Mouse (Mus musculus) activated CD4-positive, CD25-positive, alpha-beta regulatory T cell, adult 4 months (primary cell): Measurements from ENCODE around the gene Hist2h2ab. TPM values are rescaled to one million over a fixed set of nuclear protein-coding genes. Genes with fewer than 3 reads are reported as not detected.
A peak's percentile ranks its signal among the peaks of the same experiment; 100 is the strongest.
"Not testable (repeated sequence)": the region's sequence is repeated elsewhere in the genome, so short reads cannot be mapped to it uniquely, and the experiment has no call there.

Experiments
- ATAC-seq: one replicate; pipeline ENCODE4 v1.8.0; 2017
- polyA plus RNA-seq, 2 experiments: library from polyadenylated mRNA; unstranded; fragments of 100-300 nt; shearing (Covaris generic); gene quantifications; one replicate each; pipeline ENCODE4 v1.2.1; 2017

Hist2h2ab gene
- 1 to 10 TPM in 1 of 2 experiments, not detected in 1; 1.3 TPM for polyA plus RNA-seq

GRCm38 (mm10) chr3:96219661-96220130 lies at the start of gene Hist2h2ab, which contains the start of gene Bola1:
Gene Hist2h2ab, plus strand, starts transcription at chr3:96219865.
Gene Bola1, minus strand, starts transcription at chr3:96219709.
- ATAC-seq, result peak; percentile 70

GRCm38 (mm10) chr3:96170276-96170675 lies 49.4 kb upstream of the Hist2h2ab start:
- no peak for ATAC-seq

GRCm38 (mm10) chr3:96170976-96171545 lies 48.6 kb upstream of the Hist2h2ab start:
- ATAC-seq, result no peak

GRCm38 (mm10) chr3:96171583-96172196 lies 48.0 kb upstream of the Hist2h2ab start:
- peak; percentile 5 for ATAC-seq

- peak; percentile 98 for ATAC-seq
Observed at GRCm38 (mm10) chr3:96172197-96173178, 47.2 kb upstream of the Hist2h2ab start, which contains the start of gene Sf3b4. Gene Sf3b4, plus strand, starts transcription at chr3:96172332.

GRCm38 (mm10) chr3:96173185-96173584 lies 46.5 kb upstream of the Hist2h2ab start:
- ATAC-seq, result no peak

- ATAC-seq, result not testable (repeated sequence)
Observed at GRCm38 (mm10) chr3:96174042-96174441, 45.6 kb upstream of the Hist2h2ab start.

- ATAC-seq, result no peak
Observed at GRCm38 (mm10) chr3:96175251-96175650, 44.4 kb upstream of the Hist2h2ab start.

GRCm38 (mm10) chr3:96178427-96178826 lies 41.2 kb upstream of the Hist2h2ab start:
- no peak for ATAC-seq

GRCm38 (mm10) chr3:96178902-96179301 lies 40.8 kb upstream of the Hist2h2ab start:
- ATAC-seq, result no peak

GRCm38 (mm10) chr3:96179531-96179930 lies 40.1 kb upstream of the Hist2h2ab start:
- no peak for ATAC-seq

- ATAC-seq, result peak; percentile 75
Observed at GRCm38 (mm10) chr3:96180727-96181477, 38.8 kb upstream of the Hist2h2ab start, which contains the start of gene Sv2a. Gene Sv2a, plus strand, starts transcription at chr3:96181151.

GRCm38 (mm10) chr3:96181510-96182381 lies 37.9 kb upstream of the Hist2h2ab start:
- ATAC-seq, result no peak

- ATAC-seq, result no peak
Observed at GRCm38 (mm10) chr3:96182382-96182776, 37.3 kb upstream of the Hist2h2ab start.

- ATAC-seq, result no peak
Observed at GRCm38 (mm10) chr3:96192977-96193376, 26.7 kb upstream of the Hist2h2ab start.

- peak; percentile 6 for ATAC-seq
Observed at GRCm38 (mm10) chr3:96194966-96195365, 24.7 kb upstream of the Hist2h2ab start.

GRCm38 (mm10) chr3:96195616-96196313 lies 23.9 kb upstream of the Hist2h2ab start:
- no peak for ATAC-seq

GRCm38 (mm10) chr3:96196437-96197128 lies 23.1 kb upstream of the Hist2h2ab start:
- ATAC-seq, result no peak

- ATAC-seq, result peak; percentile 80
Observed at GRCm38 (mm10) chr3:96197129-96197749, 22.4 kb upstream of the Hist2h2ab start.
